Mouse (Mus musculus): Measurements from ENCODE around the gene Armcx1. TPM values are rescaled to one million over a fixed set of nuclear protein-coding genes. Genes with fewer than 3 reads are reported as not detected.

Armcx1 gene
- polyA plus RNA-seq, 1 experiment = 2.7 TPM

Small RNA genes within 50 kb of the gene (microRNA-seq; reads per million reads assigned to microRNA genes)
- 0.48 reads per million, percentile 8 among the genes with 10 or more reads in this experiment for gene Mir7093 (ENCODE audit: borderline microRNAs expressed)

Other genes with a start within 250 kb of the Armcx1 start
- gene Taf7l, start 241.5 kb upstream of the Armcx1 start, polyA plus RNA-seq (2012; fragmentation: generic; extraction: Trizol) = not detected
- gene Timm8a1, start 176.1 kb upstream of the Armcx1 start, polyA plus RNA-seq (2012; fragmentation: generic; extraction: Trizol) = 44.6 TPM
- not detected for gene Btk, start 134.4 kb upstream of the Armcx1 start, polyA plus RNA-seq (2012; fragmentation: generic; extraction: Trizol)
- 1,745 TPM for gene Rpl36a, start 132.3 kb upstream of the Armcx1 start, polyA plus RNA-seq (2012; fragmentation: generic; extraction: Trizol)
- 6.4 TPM for gene Gla, start 116.8 kb upstream of the Armcx1 start, polyA plus RNA-seq (2012; fragmentation: generic; extraction: Trizol)
- 26.2 TPM for gene Hnrnph2, start 116.8 kb upstream of the Armcx1 start, polyA plus RNA-seq (2012; fragmentation: generic; extraction: Trizol)
- 2.7 TPM for gene Armcx4, start 31.4 kb upstream of the Armcx1 start, polyA plus RNA-seq (2012; fragmentation: generic; extraction: Trizol)
- gene Armcx6, start 33.5 kb downstream of the Armcx1 start, polyA plus RNA-seq (2012; fragmentation: generic; extraction: Trizol) = 6.0 TPM
- 14.0 TPM for gene Armcx3, start 38.6 kb downstream of the Armcx1 start, polyA plus RNA-seq (2012; fragmentation: generic; extraction: Trizol)
- gene Armcx2, start 91.3 kb downstream of the Armcx1 start, polyA plus RNA-seq (2012; fragmentation: generic; extraction: Trizol) = 55.5 TPM
- gene Nxf2, start 246.8 kb downstream of the Armcx1 start, polyA plus RNA-seq (2012; fragmentation: generic; extraction: Trizol) = not detected